Mouse (Mus musculus): ENCODE measurements around the gene Krtap5-1. TPM values are rescaled to one million over a fixed set of nuclear protein-coding genes. Genes with fewer than 3 reads are reported as not detected.

Krtap5-1 gene
- polyA plus RNA-seq, 1 experiment from 2014 or later: not detected

DNA sequence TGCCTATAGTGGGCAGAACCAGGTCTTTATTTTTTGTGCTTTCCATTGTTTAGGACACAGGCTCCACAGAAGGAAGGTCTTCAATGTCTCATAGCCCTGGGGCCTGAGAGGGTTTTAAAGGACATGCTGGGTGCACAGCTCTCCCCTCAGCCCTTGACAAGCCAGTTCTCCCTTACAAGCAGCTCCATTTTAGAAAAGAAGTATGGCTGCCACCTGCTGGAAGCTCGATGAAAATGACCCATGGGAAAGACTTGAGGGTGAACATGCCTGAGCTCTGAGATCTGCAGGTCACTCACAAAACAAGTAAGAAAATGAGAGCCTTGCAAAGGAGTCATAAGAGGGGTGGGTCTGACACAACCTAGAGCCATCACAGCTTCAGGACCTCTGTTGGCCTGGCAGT is 47.1 kb downstream of the Krtap5-1 start:
- no peak overlapping the region for H3K4me2 ChIP-seq (ENCODE audit: low read length)
- H3K4me3 ChIP-seq (ENCODE audit: low read depth, low read length): no peak overlapping the region
- no peak overlapping the region for H3K27ac ChIP-seq (ENCODE audit: low read depth, low read length)
- 0% methylated on average over 1 of the region's 1 CpGs for WGBS
- H3K27me3 ChIP-seq (replicated peaks; ENCODE audit: control insufficient read depth, insufficient read depth, low read length): no peaks in the 10 kb centered on the region
- H3K4me1 ChIP-seq (ENCODE audit: control insufficient read depth, insufficient read depth, low read length): no peaks in the 10 kb centered on the region
- no peaks in the 10 kb centered on the region for H3K36me3 ChIP-seq (ENCODE audit: control insufficient read depth, insufficient read depth, low read length)
- ATAC-seq (no peak), DNase-seq (ENCODE audit: low spot score) (peak; percentile 63)
- H3K9ac ChIP-seq (ENCODE audit: low read length): no peak overlapping the region
- no peaks in the 10 kb centered on the region for H3K9me3 ChIP-seq (replicated peaks; ENCODE audit: control insufficient read depth, low read length)

Other genes with a start within 250 kb of the Krtap5-1 start
- 53.6 and 57.9 TPM in 2 replicates for gene Mob2, start 236.1 kb downstream of the Krtap5-1 start, polyA plus RNA-seq (2014; fragmentation: Nextera tagmentation; extraction: Ambion mirVana)
- gene Dusp8, start 201.3 kb downstream of the Krtap5-1 start, polyA plus RNA-seq (2014; fragmentation: Nextera tagmentation; extraction: Ambion mirVana): 58.0 and 84.8 TPM in 2 replicates
- gene Gm45618, start 176.4 kb downstream of the Krtap5-1 start, polyA plus RNA-seq (2014; fragmentation: Nextera tagmentation; extraction: Ambion mirVana): not detected in 2 replicates
- not detected in 2 replicates for gene Gm39115, start 161.1 kb downstream of the Krtap5-1 start, polyA plus RNA-seq (2014; fragmentation: Nextera tagmentation; extraction: Ambion mirVana)
- not detected in 2 replicates for gene Gm45337, start 152.5 kb downstream of the Krtap5-1 start, polyA plus RNA-seq (2014; fragmentation: Nextera tagmentation; extraction: Ambion mirVana)
- not detected in 2 replicates for gene Gm29735, start 140.0 kb downstream of the Krtap5-1 start, polyA plus RNA-seq (2014; fragmentation: Nextera tagmentation; extraction: Ambion mirVana)
- not detected in 2 replicates for gene Gm4553, start 131.4 kb downstream of the Krtap5-1 start, polyA plus RNA-seq (2014; fragmentation: Nextera tagmentation; extraction: Ambion mirVana)
- gene Krtap5-2, start 121.1 kb downstream of the Krtap5-1 start, polyA plus RNA-seq (2014; fragmentation: Nextera tagmentation; extraction: Ambion mirVana): not detected in 2 replicates
- not detected in 2 replicates for gene Gm10153, start 106.7 kb downstream of the Krtap5-1 start, polyA plus RNA-seq (2014; fragmentation: Nextera tagmentation; extraction: Ambion mirVana)
- not detected in 2 replicates for gene Krtap5-3, start 95.8 kb downstream of the Krtap5-1 start, polyA plus RNA-seq (2014; fragmentation: Nextera tagmentation; extraction: Ambion mirVana)
- gene Gm7579, start 85.3 kb downstream of the Krtap5-1 start, polyA plus RNA-seq (2014; fragmentation: Nextera tagmentation; extraction: Ambion mirVana): not detected in 2 replicates
- gene Krtap5-5, start 67.1 kb downstream of the Krtap5-1 start, polyA plus RNA-seq (2014; fragmentation: Nextera tagmentation; extraction: Ambion mirVana): not detected in 2 replicates
- not detected in 2 replicates for gene Gm40460, start 56.0 kb downstream of the Krtap5-1 start, polyA plus RNA-seq (2014; fragmentation: Nextera tagmentation; extraction: Ambion mirVana)
- not detected in 2 replicates for gene Gm2431, start 38.8 kb downstream of the Krtap5-1 start, polyA plus RNA-seq (2014; fragmentation: Nextera tagmentation; extraction: Ambion mirVana)
- gene Gm4559, start 22.8 kb downstream of the Krtap5-1 start, polyA plus RNA-seq (2014; fragmentation: Nextera tagmentation; extraction: Ambion mirVana): not detected in 2 replicates
- not detected in 2 replicates for gene Krtap5-4, start 6.4 kb upstream of the Krtap5-1 start, polyA plus RNA-seq (2014; fragmentation: Nextera tagmentation; extraction: Ambion mirVana)
- 1.9 and 3.4 TPM in 2 replicates for gene Ifitm10, start 76.6 kb upstream of the Krtap5-1 start, polyA plus RNA-seq (2014; fragmentation: Nextera tagmentation; extraction: Ambion mirVana)
- not detected in 2 replicates for gene Gm49369, start 85.5 kb upstream of the Krtap5-1 start, polyA plus RNA-seq (2014; fragmentation: Nextera tagmentation; extraction: Ambion mirVana)
- 261 and 263 TPM in 2 replicates for gene Ctsd, start 90.9 kb upstream of the Krtap5-1 start, polyA plus RNA-seq (2014; fragmentation: Nextera tagmentation; extraction: Ambion mirVana)
- gene Syt8, start 137.7 kb upstream of the Krtap5-1 start, polyA plus RNA-seq (2014; fragmentation: Nextera tagmentation; extraction: Ambion mirVana): not detected in 2 replicates
- gene Tnni2, start 144.7 kb upstream of the Krtap5-1 start, polyA plus RNA-seq (2014; fragmentation: Nextera tagmentation; extraction: Ambion mirVana): 0.67 and 0.82 TPM in 2 replicates
- 5.8 and 5.9 TPM in 2 replicates for gene Lsp1, start 163.7 kb upstream of the Krtap5-1 start, polyA plus RNA-seq (2014; fragmentation: Nextera tagmentation; extraction: Ambion mirVana)
- 0.42 and 0.53 TPM in 2 replicates for gene Tnnt3, start 201.7 kb upstream of the Krtap5-1 start, polyA plus RNA-seq (2014; fragmentation: Nextera tagmentation; extraction: Ambion mirVana)
- 21.7 and 28.7 TPM in 2 replicates for gene Mrpl23, start 235.6 kb upstream of the Krtap5-1 start, polyA plus RNA-seq (2014; fragmentation: Nextera tagmentation; extraction: Ambion mirVana)